Mouse (Mus musculus) heart, postnatal 0 days (tissue): ENCODE results near the gene Tspan17.

Experiments
- CTCF ChIP-seq: IDR thresholded peaks from 2 replicates; pipeline ENCODE4 v1.5.1; 2016; ENCODE audit warnings: antibody characterized with exemption, control low read depth, low read depth
- EP300 ChIP-seq: IDR thresholded peaks from 2 replicates; pipeline ENCODE4 v1.6.1; 2016; ENCODE audit warnings: antibody characterized with exemption, low read depth

DNA sequence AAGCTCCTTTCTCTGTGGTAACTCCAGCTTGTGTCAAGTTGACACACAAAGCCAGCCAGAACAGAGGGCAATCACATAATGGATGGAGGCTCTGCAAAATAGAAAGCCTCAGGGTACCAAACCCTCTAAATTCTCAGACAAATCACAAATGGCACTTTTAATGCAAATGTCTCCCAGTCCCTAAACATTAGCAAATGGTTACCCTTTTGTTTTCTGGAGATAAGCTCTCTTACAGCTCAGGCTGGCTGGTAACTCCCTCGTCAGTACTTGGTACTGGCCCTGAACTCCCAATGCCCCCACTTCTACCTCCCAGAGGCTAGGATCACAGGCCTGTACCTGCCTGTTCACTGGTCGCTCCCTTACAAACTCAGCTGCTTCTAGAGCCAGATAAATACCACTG, 5.9 kb upstream of the Tspan17 start:
- no peak for TF ChIP-seq CTCF
- no peak for TF ChIP-seq EP300
